Mouse (Mus musculus): ENCODE measurements around the gene Phf24.

GRCm38 (mm10) chr4:42950065-42950558 is 33.7 kb downstream of the Phf24 start:
- TF ChIP-seq POLR2A (IDR thresholded peaks at IDR 0.05; ENCODE audit: low read depth, low read length) (no peak), CTCF (IDR thresholded peaks at IDR 0.05; ENCODE audit: extremely low read depth, insufficient read length, insufficient replicate concordance, low read depth, low read length) (no peak)
